Mouse (Mus musculus) heart, postnatal 0 days (tissue): ENCODE measurements at regions not wholly inside any gene's neighbourhood (a gene's known extent, or its start where the extent isn't known, plus 50 kb on each side); places are given as distances from the start of the nearest gene placed in this dataset.

ENCODE experiments used
- CTCF ChIP-seq: IDR thresholded peaks from 2 replicates; pipeline ENCODE4 v1.5.1; 2016; ENCODE audit warnings: antibody characterized with exemption, control low read depth, low read depth
- EP300 ChIP-seq: IDR thresholded peaks from 2 replicates; pipeline ENCODE4 v1.6.1; 2016; ENCODE audit warnings: antibody characterized with exemption, low read depth

- TF ChIP-seq CTCF (no peak), EP300 (no peak)
Measured at GRCm38 (mm10) chr2:9184243-9184642, 696.8 kb upstream of the 4930412O13Rik start.
